Mouse (Mus musculus) liver, embryonic 14.5 days (tissue): ENCODE results near the gene Faap100.

Source experiments
- CTCF ChIP-seq: IDR thresholded peaks from 2 replicates; pipeline ENCODE4 v1.5.1; 2016; ENCODE audit warnings: antibody characterized with exemption, low read depth, control low read depth
- EP300 ChIP-seq: IDR thresholded peaks from 2 replicates; pipeline ENCODE4 v1.6.1; 2016; ENCODE audit warnings: antibody characterized with exemption, low read depth

DNA sequence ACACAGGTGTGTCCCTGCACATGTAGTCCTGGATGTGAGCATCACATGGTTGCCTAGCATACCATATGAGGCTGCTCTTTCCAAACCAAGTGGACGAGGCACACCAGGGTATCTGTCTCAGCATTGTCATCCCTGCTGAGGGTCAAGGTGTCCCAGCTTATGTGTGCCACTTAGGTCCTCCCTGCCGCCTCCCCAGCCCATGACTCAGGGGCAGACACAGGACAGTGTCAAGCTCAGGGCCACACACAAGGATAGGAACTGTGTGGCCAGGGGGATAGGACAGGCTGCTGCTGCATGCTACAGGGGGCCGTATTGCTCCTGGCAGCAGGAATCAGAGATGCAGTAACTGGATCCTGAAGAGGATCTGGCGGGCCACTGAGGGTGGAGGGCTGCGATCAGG, 17.8 kb downstream of the Faap100 start:
- TF ChIP-seq CTCF (no peak), EP300 (no peak)
